Mouse (Mus musculus): ENCODE measurements around the gene Anp32e. TPM values are rescaled to one million over a fixed set of nuclear protein-coding genes. Genes with fewer than 3 reads are reported as not detected.
"Not testable (repeated sequence)": the region's sequence is repeated elsewhere in the genome, so short reads cannot be mapped to it uniquely, and the experiment has no call there.

Gene Anp32e
- polyA plus RNA-seq, 1 experiment from 2014 or later = 224 TPM

DNA sequence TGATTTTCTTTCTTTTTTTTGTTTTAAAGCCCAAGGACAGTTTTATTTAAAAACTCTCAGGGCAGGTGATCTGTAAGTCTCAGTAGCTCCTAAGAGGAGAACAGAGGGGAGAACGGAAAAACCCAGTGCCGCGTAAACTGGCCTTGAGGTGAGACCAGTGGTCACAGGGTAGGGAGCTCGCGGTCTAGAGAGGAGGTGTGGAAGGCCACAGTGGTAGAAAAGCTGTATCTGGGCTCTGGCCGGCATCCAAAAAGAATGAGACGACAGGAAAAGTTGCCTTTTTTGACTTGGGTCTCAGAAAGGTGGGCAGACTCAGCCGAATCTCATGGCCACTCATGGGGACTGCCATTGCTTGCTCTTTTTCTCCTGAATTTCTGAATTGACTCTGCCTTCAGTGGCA lies 9.2 kb downstream of the Anp32e start:
- ATAC-seq (no peak), DNase-seq (ENCODE audit: low read depth, low spot score) (no peak)
- in situ Hi-C loops (cut with MboI; ENCODE audit: low pct_unique_long_range_greater_than_20kb) = no loop called here
- POLR2A ChIA-PET = no interaction called here
- no peaks in the 10 kb centered on the region for H3K27me3 ChIP-seq
- CTCF ChIA-PET = interaction anchor here (1.0 to 2.2 kb wide), 5 partner anchors 9 to 31 kb away, joined by 3 to 9 read pairs (median 6); no protein-coding TSS in a partner anchor
- no peak for TF ChIP-seq CTCF (IDR thresholded peaks at IDR 0.05)

DNA sequence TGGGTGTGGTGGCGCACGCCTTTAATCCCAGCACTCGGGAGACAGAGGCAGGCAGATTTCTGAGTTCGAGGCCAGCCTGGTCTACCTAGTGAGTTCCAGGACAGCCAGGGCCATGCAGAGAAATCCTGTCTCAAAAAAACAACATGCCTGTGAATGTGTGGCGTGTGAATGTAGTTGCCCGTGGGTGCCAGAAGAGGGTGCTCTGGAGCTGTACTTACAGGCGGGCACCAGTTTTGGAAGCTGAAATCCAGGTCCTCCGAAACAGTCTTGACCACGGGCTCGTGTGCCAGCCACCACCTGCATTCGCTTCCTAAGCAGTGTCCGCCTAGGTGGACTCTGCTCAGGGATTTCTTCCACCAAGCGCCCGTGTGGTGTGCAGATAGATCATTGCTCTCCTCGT lies 9.8 kb downstream of the Anp32e start:
- H3K27me3 ChIP-seq = no peaks in the 10 kb centered on the region
- no peak for DNase-seq (ENCODE audit: low read depth, low spot score)

DNA sequence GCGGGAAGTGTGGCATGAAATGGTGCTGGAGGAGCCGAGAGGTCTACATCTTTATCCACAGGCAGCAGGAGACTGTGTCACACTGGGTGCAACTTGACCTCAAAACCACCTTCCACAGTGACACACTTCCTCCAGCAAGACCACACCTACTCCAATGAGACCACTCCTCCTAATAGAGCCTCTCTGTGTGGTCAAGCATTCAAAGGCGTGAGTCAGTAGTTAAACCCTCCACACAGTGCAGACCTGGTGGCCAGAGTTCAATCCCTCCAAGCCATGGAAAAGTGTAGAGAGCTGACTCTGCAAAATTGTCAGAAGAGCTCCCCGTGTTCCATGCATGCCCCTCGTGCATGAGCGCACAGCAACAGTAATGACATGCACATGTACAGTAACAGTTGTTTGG lies 13.7 kb downstream of the Anp32e start:
- H3K27me3 ChIP-seq = no peaks in the 10 kb centered on the region
- ATAC-seq = peak; percentile 74
- POLR2A ChIA-PET = interaction anchor here (1.2 to 1.5 kb wide), 3 partner anchors 12 to 35 kb away, joined by 4 to 5 read pairs (median 4); no protein-coding TSS in a partner anchor
- CTCF ChIA-PET = interaction anchor here (1.5 to 1.8 kb wide), 4 partner anchors 17 to 35 kb away, joined by 4 to 6 read pairs (median 4); no protein-coding TSS in a partner anchor
- in situ Hi-C loops (cut with MboI; ENCODE audit: low pct_unique_long_range_greater_than_20kb) = no loop called here
- DNase-seq (ENCODE audit: low read depth, low spot score) = no peak
- TF ChIP-seq CTCF (IDR thresholded peaks at IDR 0.05) = no peak

More for the DNA sequence above, 9.8 kb downstream of the Anp32e start:
- ChIA-PET CTCF (interaction anchor here (1.0 to 2.2 kb wide), 6 partner anchors 8 to 32 kb away, joined by 3 to 9 read pairs (median 6); no protein-coding TSS in a partner anchor), POLR2A (no interaction called here)
- no peak for TF ChIP-seq CTCF (IDR thresholded peaks at IDR 0.05)
- in situ Hi-C loops (cut with MboI; ENCODE audit: low pct_unique_long_range_greater_than_20kb) = no loop called here
- ATAC-seq = no peak

DNA sequence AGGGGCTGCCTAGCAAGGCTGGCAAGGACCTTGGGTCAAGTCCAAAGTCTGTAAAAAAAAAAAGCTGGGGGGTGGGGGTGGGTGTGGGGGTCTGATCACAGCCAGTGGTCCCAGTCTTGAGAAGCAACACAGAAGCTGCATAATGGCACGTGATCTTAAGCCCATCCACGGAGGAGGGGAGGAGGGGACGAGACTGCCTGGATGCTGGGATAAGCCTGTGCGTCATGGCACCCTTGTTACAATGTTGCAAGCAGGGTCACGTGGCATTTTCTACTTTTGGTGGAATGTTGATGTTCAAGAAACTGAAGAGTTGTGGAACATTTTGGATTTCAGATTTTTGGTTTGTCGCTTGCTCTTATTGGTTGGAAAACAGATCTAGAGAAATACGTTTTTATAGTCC lies 14.2 kb downstream of the Anp32e start:
- POLR2A ChIA-PET = interaction anchor here (1.1 to 1.5 kb wide), 3 partner anchors 12 to 26 kb away, joined by 4 to 10 read pairs (median 5); no protein-coding TSS in a partner anchor
- in situ Hi-C loops (cut with MboI; ENCODE audit: low pct_unique_long_range_greater_than_20kb) = no loop called here
- no peaks in the 10 kb centered on the region for H3K27me3 ChIP-seq
- DNase-seq (ENCODE audit: low read depth, low spot score) (no peak), ATAC-seq (no peak)
- TF ChIP-seq CTCF (IDR thresholded peaks at IDR 0.05) = no peak
- CTCF ChIA-PET = interaction anchor here (1.5 to 1.8 kb wide), 2 partner anchors 16 to 20 kb away, joined by 5 to 6 read pairs; no protein-coding TSS in a partner anchor

DNA sequence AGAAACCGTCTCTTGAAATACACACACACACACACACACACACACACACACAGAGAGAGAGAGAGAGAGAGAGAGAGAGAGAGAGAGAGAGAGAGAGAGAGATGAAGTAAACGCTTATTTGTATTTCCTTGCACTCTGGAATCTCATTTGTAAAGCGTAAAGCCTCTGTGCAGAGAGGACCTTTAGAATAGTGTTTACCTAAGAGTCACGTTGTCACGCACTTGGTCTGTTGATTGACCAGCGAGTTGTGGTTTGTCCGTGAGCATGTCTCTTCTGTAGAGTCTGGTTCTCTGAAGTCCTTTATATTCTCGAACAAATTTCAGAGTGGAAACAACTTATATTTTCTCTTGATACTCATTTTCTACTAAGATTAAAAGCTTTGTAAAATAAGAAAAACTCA lies 15.7 kb downstream of the Anp32e start:
- TF ChIP-seq CTCF (IDR thresholded peaks at IDR 0.05) = no peak
- no peak for DNase-seq (ENCODE audit: low read depth, low spot score)
- in situ Hi-C loops (cut with MboI; ENCODE audit: low pct_unique_long_range_greater_than_20kb) = no loop called here
- POLR2A ChIA-PET = no interaction called here
- ATAC-seq = no peak
- no peaks in the 10 kb centered on the region for H3K27me3 ChIP-seq
- CTCF ChIA-PET = interaction anchor here (1.2 kb wide), 1 partner anchor 10 kb away, joined by 4 read pairs; no protein-coding TSS in a partner anchor

DNA sequence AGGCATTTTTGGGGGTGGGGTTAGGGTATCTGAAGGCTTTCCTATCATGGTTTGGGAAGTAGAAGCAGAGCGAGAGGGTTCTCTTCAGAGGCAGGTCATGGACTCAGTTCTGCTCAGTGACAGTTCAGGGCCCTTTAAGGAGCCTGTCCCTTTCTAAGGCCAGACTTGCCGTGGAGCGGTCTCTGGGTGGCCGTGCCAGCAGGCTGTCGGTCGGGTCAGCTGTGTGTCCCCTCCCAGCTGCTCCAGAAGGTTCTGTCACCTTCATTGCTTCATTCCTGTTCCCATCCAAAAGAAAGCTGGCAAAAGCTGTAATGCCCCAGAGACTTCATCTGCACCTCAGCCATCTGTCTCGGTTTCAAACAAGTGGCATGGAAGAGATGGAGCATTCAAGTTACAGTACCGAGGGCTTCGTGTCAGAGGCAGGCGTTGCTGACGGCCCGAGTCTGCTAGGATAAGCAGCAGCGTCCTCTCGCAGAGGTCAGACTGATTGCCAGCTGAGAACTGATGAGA lies 16.7 kb downstream of the Anp32e start:
- ChIA-PET POLR2A (interaction anchor here (0.7 kb wide), 1 partner anchor 215 kb away, joined by 3 read pairs; no protein-coding TSS in a partner anchor), CTCF (interaction anchor here (1.2 kb wide), 1 partner anchor 11 kb away, joined by 4 read pairs; no protein-coding TSS in a partner anchor)
- ATAC-seq (no peak), DNase-seq (ENCODE audit: low read depth, low spot score) (no peak)
- no peaks in the 10 kb centered on the region for H3K27me3 ChIP-seq
- no peak for TF ChIP-seq CTCF (IDR thresholded peaks at IDR 0.05)
- in situ Hi-C loops (cut with MboI; ENCODE audit: low pct_unique_long_range_greater_than_20kb) = no loop called here

DNA sequence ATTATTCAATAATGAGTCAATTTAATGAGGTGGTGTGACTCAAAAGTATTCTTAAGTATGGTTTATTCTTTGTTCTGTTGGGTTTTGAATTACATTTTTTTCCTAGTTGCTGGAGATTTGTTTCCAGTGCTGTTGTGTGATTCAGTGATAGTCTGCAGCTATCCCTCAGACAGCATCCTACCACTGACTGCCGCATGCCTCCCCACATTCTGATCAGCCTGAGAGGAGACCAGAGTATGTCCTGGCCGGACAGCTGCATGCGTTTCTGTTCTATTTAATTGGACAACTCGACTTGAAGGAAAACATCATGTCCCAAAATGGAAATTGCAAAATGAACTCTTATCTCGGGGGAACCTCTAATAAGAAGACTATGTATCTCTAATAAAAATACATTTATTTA lies 19.3 kb downstream of the Anp32e start:
- ATAC-seq (no peak), DNase-seq (ENCODE audit: low read depth, low spot score) (no peak)
- H3K27me3 ChIP-seq = no peaks in the 10 kb centered on the region
- CTCF ChIA-PET = interaction anchor here (0.5 to 1.2 kb wide), 4 partner anchors 11 to 193 kb away, joined by 3 to 5 read pairs (median 3); no protein-coding TSS in a partner anchor
- TF ChIP-seq CTCF (IDR thresholded peaks at IDR 0.05) = no peak
- POLR2A ChIA-PET = no interaction called here
- in situ Hi-C loops (cut with MboI; ENCODE audit: low pct_unique_long_range_greater_than_20kb) = no loop called here

DNA sequence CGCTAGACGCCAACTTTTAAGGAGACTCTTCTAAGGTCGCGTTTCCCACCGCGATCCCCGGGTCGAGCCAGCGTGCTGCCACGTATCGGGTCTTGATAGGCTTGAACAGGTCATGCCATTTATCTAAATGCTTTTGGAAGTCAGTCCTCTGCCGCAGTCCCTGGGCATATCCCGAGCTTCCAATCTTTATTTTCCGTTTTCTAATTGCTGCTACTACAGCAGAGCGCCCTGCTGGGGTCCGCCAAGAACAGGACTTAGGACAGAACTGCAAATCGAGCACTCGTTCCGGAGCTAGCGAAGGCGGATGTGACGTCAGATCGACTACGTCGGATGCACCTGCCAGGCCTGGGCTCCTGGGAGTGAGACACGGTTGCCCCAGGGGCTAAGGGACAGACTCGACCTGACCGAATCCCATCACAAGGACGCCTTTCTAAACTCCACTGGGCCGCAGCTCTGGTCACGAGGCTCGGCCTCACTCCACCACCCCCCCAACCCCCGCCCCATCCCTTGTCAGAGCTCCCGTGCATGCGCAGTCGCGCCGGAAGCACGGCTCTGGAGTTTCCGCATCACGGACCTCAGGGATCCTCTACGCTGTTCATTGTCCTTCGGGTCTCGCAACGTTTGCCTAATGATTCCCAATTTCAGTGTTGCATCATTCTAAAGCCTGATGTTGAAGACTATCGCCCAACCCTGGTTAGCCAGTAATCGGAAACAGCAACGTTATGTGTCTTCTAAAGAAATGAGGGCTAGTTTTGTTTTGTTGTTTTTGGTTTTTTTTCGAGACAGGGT lies 21.9 kb downstream of the Anp32e start:
- no peak for TF ChIP-seq CTCF (IDR thresholded peaks at IDR 0.05)
- peak; percentile 55 for DNase-seq (ENCODE audit: low read depth, low spot score)
- CTCF ChIA-PET = interaction anchor here (0.9 to 1.7 kb wide), 6 partner anchors 9 to 44 kb away, joined by 3 to 9 read pairs (median 4); no protein-coding TSS in a partner anchor
- POLR2A ChIA-PET = interaction anchor here (0.6 kb wide), 1 partner anchor 48 kb away, joined by 7 read pairs; no protein-coding TSS in a partner anchor
- no peaks in the 10 kb centered on the region for H3K27me3 ChIP-seq
- in situ Hi-C loops (cut with MboI; ENCODE audit: low pct_unique_long_range_greater_than_20kb) = no loop called here
- ATAC-seq = peak; percentile 73

DNA sequence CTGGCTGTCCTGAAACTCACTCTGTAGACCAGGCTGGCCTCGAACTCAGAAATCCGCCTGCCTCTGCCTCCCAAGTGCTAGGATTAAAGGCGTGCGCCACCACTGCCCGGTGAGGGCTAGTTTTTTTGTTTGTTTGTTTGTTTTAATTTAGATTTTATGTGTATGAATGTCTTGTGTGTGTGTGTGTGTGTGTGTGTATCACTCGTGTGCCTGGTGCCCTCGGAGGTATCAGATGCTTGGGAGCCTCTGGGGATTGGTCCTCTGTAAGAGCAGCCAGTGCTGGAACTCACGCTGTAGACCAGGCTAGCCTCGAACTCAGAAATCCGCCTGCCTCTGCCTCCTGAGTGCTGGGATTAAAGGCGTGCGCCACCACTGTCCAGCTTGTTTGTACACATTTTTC lies 22.5 kb downstream of the Anp32e start:
- ATAC-seq, POLR2A ChIA-PET: not testable (repeated sequence)

DNA sequence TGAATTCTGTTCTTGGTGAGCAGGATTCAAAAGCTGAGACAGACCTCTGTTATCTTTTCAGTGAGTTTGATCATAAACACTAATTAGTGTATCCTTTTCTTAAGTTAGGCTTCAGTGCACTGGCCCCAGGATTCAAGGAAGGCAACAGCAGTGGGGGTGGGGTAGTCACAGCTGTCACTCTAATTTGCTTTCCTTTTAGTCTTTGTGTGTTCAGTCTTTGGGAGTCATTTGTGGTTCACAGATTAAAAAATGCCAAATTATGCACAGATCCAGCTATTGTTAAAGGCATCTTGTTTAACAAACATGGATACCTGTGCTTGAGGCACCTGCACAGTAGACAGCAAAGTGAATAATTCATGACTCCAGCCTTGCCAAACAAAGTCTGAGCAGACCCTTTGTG lies 24.0 kb downstream of the Anp32e start:
- TF ChIP-seq CTCF (IDR thresholded peaks at IDR 0.05) = no peak
- in situ Hi-C loops (cut with MboI; ENCODE audit: low pct_unique_long_range_greater_than_20kb) = no loop called here
- DNase-seq (ENCODE audit: low read depth, low spot score) (no peak), ATAC-seq (no peak)
- POLR2A ChIA-PET = interaction anchor here (0.6 kb wide), 1 partner anchor 26 kb away, joined by 4 read pairs; no protein-coding TSS in a partner anchor
- CTCF ChIA-PET = interaction anchor here (0.7 to 1.2 kb wide), 3 partner anchors 9 to 47 kb away, joined by 3 read pairs; no protein-coding TSS in a partner anchor
- H3K27me3 ChIP-seq = no peaks in the 10 kb centered on the region

More for the DNA sequence above, 22.5 kb downstream of the Anp32e start:
- DNase-seq (ENCODE audit: low read depth, low spot score); H3K27me3 ChIP-seq; in situ Hi-C loops (cut with MboI; ENCODE audit: low pct_unique_long_range_greater_than_20kb); CTCF ChIA-PET: not testable (repeated sequence)

All from Patski (cell line).